Mouse (Mus musculus): Measurements from ENCODE around the gene Wdr45. TPM values are rescaled to one million over a fixed set of nuclear protein-coding genes. Genes with fewer than 3 reads are reported as not detected.
"Not testable (repeated sequence)": the region's sequence is repeated elsewhere in the genome, so short reads cannot be mapped to it uniquely, and the experiment has no call there.

Gene Wdr45
- polyA plus RNA-seq, 1 experiment, result 41.8 TPM

DNA sequence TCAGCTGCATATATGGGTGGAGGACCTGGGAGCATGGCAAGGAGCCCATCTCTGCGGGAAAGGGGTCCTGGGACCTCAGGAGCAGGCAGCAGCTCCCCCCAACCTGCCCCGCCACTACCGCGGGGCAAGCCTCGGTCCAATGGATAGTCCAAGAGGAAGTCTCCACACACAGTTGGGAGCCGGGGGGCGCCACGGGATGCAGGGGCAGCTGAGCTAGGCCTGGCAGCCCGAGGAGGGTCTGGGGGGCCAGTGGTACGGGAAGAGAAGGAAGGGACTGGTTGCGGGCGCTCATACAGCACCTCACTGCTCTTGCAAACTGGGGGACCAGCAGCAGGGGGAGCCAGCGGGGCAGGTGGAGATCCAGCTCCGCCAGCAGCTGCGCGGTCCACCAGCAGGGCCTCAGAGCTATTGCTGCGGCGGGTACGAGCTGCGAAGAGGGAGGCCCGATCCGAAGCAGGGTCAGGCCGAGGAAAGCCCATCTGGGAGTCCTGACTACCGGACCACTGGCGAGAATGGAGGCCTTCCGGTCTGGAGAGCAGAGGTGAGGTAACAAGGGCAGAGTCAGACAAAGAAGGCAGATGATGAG lies 19.5 kb downstream of the Wdr45 start:
- H3K27ac ChIP-seq (replicated peaks; ENCODE audit: low read depth, low read length), result no peak overlapping the region
- H3K4me3 ChIP-seq (ENCODE audit: insufficient read depth, low read depth, low read length), result no peak overlapping the region
- no peaks in the 10 kb centered on the region for H3K4me1 ChIP-seq (ENCODE audit: control insufficient read depth, insufficient read depth, insufficient read length, low read length)

DNA sequence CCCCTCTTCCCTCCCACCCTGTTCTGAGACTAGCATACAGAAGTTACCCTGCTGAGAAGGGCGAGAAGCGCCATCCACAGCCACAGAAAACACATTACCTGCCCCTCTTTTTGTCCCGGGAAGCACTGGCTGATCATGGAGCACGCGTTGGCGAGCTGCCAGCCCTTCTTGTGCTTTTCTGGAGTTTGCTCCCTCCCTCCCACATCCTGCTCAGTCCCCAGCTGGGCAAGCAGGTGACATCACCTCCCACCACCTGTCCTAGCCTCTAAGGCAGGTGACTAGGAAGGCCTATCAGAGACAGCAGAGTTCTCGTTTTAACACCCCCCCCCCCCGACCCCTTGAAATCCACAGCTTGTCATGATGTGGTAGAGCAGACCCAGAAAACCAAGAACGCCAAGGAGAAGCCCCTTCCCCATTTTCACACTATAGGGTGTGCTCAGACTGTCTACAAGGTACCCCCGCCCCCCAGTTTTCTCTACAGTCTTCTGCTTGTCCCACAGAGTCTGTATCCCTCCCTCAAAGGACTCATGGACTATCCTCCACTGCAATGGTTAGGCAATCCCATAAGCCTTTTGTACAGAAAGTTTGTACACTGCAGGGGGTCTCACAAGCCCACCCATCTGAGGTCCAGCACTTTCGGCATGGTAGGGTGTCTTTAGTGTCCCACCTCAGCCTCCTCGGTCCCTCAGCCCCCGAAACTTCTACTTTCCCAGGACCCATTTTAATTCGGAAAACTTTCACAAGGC lies 25.4 kb downstream of the Wdr45 start:
- Histone ChIP-seq H3K4me3 (ENCODE audit: insufficient read depth, low read depth, low read length) (no peak overlapping the region), H3K4me1 (ENCODE audit: control insufficient read depth, insufficient read depth, insufficient read length, low read length) (no peaks in the 10 kb centered on the region), H3K27ac (replicated peaks; ENCODE audit: low read depth, low read length) (no peak overlapping the region)

DNA sequence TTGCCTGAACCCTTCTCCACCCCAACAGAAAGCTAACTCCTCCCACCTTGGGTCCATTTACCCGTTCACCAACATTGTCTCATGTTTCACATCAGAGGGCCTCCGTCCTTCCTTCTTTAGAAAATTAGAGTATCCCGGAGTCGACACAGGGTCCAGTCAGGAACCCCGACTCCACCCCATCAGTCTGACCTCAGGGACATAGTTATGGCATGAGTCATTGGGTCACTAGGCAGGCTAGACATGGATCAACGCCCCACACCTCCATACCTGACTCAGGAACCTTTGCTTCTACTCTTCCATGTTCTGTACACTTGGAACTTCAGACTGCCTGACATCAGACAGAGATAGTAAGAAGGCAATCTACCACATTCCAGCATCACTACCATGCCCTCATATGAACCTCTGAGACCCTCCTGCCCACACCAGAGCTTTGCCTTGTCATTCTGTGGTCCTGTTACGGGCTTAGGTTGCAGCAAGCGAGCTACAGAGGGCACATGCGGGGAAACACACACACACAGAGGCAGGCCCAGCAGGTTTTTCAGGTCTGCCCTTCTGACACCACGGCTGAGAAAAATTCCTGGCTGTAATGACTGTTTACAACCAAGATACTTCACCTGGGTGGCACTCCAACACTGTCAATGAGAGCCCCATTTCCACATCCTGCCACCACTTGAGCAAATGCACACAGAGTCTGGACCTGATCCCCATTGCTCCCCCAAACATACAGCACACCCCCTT lies 26.1 kb downstream of the Wdr45 start:
- no peak overlapping the region for H3K4me3 ChIP-seq (ENCODE audit: insufficient read depth, low read depth, low read length)
- H3K27ac ChIP-seq (replicated peaks; ENCODE audit: low read depth, low read length), result no peak overlapping the region
- H3K4me1 ChIP-seq (ENCODE audit: control insufficient read depth, insufficient read depth, insufficient read length, low read length), result no peaks in the 10 kb centered on the region

DNA sequence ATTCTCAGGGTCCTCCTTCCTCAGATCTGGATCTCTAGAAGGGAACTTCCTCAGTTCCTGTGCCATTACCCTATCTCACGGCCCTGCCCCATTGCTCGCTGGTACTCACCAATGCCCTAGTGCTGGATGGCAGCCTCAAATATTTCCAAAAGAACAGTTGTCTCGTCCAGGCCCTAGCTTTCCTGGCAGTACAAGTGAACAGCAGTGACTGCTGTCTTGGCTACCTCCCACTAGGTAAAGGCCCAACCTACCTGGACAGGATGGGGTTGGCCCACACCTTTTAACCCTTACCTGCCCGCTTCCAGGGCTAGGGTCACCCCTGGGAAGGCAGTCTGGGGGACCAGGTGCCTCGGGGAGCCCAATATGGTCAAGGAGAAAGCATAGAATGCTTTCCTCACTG lies 27.0 kb downstream of the Wdr45 start:
- Histone ChIP-seq H3K4me1 (ENCODE audit: control insufficient read depth, insufficient read depth, insufficient read length, low read length) (no peaks in the 10 kb centered on the region), H3K4me3 (ENCODE audit: insufficient read depth, low read depth, low read length) (no peak overlapping the region), H3K27ac (replicated peaks; ENCODE audit: low read depth, low read length) (no peak overlapping the region)

DNA sequence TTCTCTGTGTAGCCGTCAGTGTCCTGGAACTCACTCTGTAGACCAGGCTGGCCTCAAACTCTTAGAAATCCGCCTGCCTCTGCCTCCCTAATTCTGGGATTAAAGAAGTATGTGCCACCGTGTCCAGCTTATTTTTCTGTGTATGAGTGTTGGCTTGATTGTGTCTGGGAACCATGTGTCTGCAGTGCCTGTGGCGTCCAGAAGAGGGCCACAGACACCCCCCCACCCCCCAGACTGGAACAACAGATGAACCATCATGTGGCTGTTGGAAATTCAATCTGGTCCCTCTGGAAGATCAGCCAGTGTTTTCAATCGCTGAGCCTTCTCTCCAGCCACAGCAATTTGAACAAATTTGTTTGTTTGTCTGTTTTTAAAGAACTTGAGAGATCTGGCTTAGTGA lies 29.3 kb downstream of the Wdr45 start:
- Histone ChIP-seq H3K4me1 (ENCODE audit: control insufficient read depth, insufficient read depth, insufficient read length, low read length) (no peaks in the 10 kb centered on the region), H3K27ac (replicated peaks; ENCODE audit: low read depth, low read length) (no peak overlapping the region), H3K4me3 (ENCODE audit: insufficient read depth, low read depth, low read length) (no peak overlapping the region)

DNA sequence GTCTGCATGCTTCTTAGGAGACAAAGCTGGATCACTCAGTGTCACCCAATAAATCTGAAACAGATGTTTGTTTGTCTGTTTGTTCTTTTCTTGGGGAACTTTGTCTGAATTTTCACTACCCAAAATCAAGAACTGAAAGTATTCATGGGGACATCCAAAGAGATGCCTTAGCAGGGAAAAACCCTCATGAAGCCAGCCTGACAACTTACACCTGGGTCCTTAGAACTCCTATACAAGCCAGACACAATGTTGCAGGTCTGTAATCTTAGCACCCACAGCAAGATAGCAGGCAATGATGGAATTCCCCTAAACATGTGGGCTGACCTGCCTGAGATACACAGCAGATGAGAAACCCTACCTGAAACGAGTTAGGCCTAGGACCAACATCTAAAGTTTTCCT lies 30.8 kb downstream of the Wdr45 start:
- H3K4me1 ChIP-seq (ENCODE audit: control insufficient read depth, insufficient read depth, insufficient read length, low read length), result no peaks in the 10 kb centered on the region
- no peak overlapping the region for H3K4me3 ChIP-seq (ENCODE audit: insufficient read depth, low read depth, low read length)
- H3K27ac ChIP-seq (replicated peaks; ENCODE audit: low read depth, low read length), result no peak overlapping the region

DNA sequence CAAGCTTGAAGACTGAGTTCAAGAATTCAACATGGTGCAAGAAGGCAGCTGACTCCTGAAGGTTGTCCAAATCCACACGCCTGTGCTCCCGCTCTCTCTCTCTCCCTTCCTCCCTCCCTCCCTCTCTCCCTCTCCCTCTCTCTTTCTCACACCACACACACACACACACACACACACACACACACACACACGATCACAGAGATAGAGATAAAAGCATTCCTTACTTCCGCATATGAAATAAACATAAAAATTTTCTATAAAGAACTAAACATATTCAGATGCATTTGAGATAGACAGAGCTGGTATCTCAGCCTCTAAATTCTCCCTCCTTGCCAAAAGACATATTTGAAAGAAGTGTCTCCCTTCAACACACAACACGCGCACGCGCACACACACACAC lies 31.3 kb downstream of the Wdr45 start:
- H3K4me1 ChIP-seq (ENCODE audit: control insufficient read depth, insufficient read depth, insufficient read length, low read length), result no peaks in the 10 kb centered on the region; the same call in 1 of the 2 replicates
- no peak overlapping the region for H3K4me3 ChIP-seq (ENCODE audit: insufficient read depth, low read depth, low read length)
- no peak overlapping the region for H3K27ac ChIP-seq (replicated peaks; ENCODE audit: low read depth, low read length)

DNA sequence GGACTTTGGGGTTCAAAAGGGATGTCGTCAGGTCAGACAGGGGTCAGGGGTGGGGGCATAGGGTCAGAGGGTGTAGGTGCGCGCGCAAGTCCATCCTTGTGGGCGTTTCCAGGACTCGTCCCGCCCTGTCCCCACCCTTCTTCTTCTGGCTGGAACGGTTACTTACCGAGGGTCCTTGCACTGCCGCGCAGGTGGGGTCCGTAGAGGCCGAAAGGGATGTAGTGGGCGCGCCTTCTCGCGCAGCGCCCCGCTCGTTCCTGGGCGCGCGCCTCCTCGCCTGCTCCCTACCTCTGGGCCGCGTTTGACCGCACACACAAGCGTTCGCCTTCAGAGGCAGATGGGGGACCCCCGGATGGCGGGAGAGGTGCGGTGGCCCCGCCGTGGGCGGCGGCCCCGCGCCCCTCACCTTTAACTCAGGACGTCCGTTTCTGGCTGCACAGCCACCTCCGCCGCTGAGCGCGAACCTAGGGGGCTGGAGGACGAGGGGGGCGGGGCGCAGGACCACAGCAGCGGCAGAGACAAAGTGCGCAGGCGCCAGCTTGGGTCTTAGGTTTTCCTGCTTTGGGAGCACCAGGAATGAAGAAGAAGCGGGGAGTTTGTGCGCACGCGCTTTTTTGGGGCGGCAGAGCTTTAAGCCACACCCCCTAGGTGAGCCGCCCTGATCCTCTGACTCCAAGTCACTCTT lies 36.4 kb downstream of the Wdr45 start, which contains the start of gene Ccdc120:
Gene Ccdc120, minus strand, starts transcription at position 474 of the 685 bp plus-strand sequence.
- H3K4me1 ChIP-seq (ENCODE audit: control insufficient read depth, insufficient read depth, insufficient read length, low read length), result no peaks in the 10 kb centered on the region; the same call in 1 of the 2 replicates
- H3K27ac ChIP-seq (replicated peaks; ENCODE audit: low read depth, low read length), result no peak within 1 kb of the TSS
- H3K4me3 ChIP-seq (ENCODE audit: insufficient read depth, low read depth, low read length), result peak within 1 kb of the TSS; percentile 75

DNA sequence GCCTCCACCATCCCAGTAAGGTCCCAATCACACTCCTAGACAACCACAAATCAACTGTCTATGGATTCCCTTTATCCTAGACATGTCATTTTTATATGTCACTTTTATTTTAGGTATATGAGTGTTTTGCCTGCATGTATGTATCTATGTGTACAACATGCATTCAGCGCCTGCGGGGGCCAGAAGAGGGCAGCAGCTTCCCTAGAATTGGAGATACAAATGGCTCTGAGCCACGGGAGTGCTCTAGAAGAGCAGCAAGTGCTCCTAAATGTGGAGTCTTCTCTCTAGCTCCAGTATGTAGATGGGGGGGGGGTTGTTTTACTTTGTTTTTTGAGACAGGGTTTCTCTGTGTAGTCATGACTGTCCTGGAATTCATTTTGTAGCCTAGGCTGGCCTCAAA lies 39.5 kb downstream of the Wdr45 start:
- not testable (repeated sequence) for H3K4me3 ChIP-seq (ENCODE audit: insufficient read depth, low read depth, low read length); H3K4me1 ChIP-seq (ENCODE audit: control insufficient read depth, insufficient read depth, insufficient read length, low read length); H3K27ac ChIP-seq (replicated peaks; ENCODE audit: low read depth, low read length)

DNA sequence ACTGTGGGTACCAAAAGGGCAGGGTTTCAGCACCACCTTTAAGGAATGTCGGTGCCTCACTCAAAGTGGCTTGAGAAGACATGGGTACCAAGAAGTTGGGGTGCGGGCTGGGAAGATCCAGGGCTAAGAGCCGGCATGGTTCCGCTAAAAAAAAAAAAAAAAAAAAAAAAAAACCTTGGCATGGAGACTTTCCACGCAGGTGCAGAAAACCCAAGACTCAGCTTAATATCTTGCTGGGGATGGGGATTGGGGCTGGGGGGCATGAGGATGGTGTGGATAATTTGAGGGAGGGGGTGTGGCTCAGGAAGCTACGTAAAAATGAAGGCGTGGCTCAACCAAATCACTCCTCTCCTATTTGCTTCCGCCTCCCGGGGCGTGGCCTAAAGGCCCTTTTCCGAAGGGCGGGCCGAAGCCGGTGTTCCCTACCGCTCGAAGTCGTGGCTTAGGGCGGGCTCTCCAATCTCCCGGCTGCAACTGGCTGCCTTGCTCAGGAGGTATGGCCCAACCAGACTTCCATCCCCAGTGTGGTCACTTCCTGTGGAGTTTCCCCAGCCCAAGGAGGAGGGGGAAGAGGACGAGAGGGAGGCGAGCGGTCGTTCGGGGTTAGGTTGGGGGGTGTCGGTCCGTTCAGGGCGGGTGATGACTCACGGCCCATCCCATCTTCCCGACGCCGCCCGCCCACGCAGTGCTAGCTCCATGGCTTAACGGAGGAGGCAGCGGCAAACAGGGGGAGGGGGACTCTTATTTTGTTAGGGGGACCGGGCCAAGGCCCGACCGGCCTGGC lies 48.2 kb downstream of the Wdr45 start, which contains the start of gene Tfe3:
Gene Tfe3, plus strand, starts transcription at position 424 of the 784 bp plus-strand sequence.
- Histone ChIP-seq H3K27ac (replicated peaks; ENCODE audit: low read depth, low read length) (peak within 1 kb of the TSS; percentile 91), H3K4me3 (ENCODE audit: insufficient read depth, low read depth, low read length) (peak within 1 kb of the TSS; percentile 96), H3K4me1 (ENCODE audit: control insufficient read depth, insufficient read depth, insufficient read length, low read length) (no peaks in the 10 kb centered on the region)

DNA sequence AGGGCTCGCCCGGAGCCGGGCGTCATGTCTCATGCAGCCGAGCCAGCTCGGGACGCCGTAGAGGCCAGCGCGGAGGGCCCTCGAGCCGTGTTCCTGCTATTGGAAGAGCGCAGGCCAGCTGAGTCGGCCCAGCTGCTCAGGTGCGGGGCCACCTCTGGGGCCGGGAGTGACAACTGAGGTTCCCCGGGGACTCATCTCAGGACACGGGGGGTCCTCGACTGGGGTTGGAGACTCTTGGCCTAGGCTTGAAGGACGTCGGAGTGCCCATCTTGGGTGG lies 48.7 kb downstream of the Wdr45 start:
- Histone ChIP-seq H3K4me1 (ENCODE audit: control insufficient read depth, insufficient read depth, insufficient read length, low read length) (no peaks in the 10 kb centered on the region), H3K27ac (replicated peaks; ENCODE audit: low read depth, low read length) (peak overlapping the region; percentile 91), H3K4me3 (ENCODE audit: insufficient read depth, low read depth, low read length) (peak overlapping the region; percentile 96)

DNA sequence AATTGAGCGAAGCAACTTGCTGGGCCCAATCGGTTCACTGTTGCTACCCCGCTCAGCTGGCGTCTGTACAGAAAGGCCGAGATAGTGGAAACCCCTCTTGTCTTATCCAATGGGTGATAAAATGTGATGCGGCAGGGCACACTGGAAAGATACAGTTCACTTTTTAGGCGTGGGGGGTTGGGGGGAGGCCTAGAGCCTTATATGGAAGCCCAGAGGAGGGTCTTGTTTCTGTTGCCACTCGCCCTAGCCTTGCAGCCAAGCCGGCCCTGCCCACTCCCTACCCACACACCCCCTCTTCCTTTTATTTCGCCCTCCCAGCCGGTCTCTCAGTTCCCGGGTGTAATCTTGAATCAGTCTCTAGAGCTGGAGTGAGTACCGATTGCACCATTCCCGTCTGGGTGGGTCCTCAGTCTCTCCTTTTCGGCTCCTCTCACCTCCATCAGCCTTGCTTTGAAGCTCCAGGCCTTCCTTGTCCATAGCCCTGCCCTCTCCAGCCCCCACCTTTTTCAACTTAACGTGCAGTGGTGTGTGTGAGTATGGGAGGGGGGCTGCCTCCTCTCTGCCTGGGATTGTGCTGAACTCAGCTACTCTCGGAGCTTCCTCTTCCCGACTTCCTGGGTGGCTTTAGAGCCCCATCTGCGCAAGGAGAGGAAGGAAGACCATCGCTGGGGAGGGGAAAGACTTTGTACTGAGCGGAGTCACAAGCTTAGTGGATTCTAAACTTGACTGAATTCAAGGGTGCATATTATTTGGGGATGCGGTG lies 49.7 kb downstream of the Wdr45 start:
- Histone ChIP-seq H3K27ac (replicated peaks; ENCODE audit: low read depth, low read length) (peak overlapping the region; percentile 91), H3K4me3 (ENCODE audit: insufficient read depth, low read depth, low read length) (peak overlapping the region; percentile 96), H3K4me1 (ENCODE audit: control insufficient read depth, insufficient read depth, insufficient read length, low read length) (no peaks in the 10 kb centered on the region)

DNA sequence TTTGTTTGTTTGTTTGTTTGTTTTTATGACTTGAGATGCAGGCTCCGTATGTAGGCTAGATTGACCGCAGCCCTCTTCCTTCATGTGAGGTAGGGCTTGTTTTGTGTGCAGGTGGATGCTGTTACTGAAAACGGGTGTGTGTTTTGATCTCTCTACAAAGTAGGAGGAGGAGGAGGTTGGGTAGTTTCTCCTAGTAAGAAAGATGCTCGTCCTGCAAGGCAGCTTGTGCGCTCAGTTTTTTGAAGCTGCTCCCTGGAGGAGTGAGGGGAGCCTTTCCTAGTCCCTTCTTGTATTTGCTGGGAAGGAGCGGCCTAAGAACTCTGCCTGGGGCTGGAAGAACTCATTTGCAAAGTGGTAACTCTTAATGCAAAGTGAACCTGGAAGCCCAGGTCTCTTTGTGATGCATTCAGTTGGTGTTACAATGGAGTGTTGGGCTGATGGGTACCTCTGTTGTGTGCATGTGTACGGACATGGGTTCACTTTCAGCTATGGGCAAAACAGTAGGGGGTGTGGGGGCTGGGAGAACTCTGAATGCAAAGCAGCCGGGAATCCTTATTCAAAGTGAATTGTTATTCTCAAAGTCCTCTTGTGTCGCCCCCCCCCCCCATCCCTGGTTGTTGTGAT lies 50.6 kb downstream of the Wdr45 start:
- peak overlapping the region; percentile 96 for H3K4me3 ChIP-seq (ENCODE audit: insufficient read depth, low read depth, low read length)
- H3K27ac ChIP-seq (replicated peaks; ENCODE audit: low read depth, low read length), result peak overlapping the region; percentile 74
- H3K4me1 ChIP-seq (ENCODE audit: control insufficient read depth, insufficient read depth, insufficient read length, low read length), result no peaks in the 10 kb centered on the region

DNA sequence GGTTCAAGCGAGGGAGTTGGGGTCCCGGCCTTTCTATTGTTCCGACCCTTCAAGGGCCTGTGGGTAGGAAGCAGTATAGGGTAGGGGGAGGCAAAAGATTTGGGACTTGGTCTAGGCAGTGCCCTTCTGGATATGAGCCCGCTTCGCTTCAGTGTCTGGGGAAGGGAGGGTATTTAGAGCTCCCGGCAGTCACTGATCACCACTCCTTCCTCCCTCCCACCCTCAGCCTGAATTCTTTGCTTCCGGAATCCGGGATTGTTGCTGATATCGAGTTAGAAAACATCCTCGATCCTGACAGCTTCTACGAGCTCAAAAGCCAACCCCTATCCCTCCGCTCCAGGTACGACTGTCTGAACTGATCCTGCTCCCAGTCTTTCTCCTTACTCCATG lies 51.1 kb downstream of the Wdr45 start:
- peak overlapping the region; percentile 74 for H3K27ac ChIP-seq (replicated peaks; ENCODE audit: low read depth, low read length)
- H3K4me1 ChIP-seq (ENCODE audit: control insufficient read depth, insufficient read depth, insufficient read length, low read length), result no peaks in the 10 kb centered on the region
- peak overlapping the region; percentile 96 for H3K4me3 ChIP-seq (ENCODE audit: insufficient read depth, low read depth, low read length)
